Mouse (Mus musculus) kidney, adult 2 months (tissue): ENCODE data around the gene Tssk6.

Source experiments
- CTCF ChIP-seq: fragments of 200-500 bp; conservative IDR thresholded peaks from 2 replicates; pipeline ENCODE4 v1.5.1; 2011; ENCODE audit warnings: low read depth, mild to moderate bottlenecking, control low read depth, low read length, moderate library complexity, mixed read lengths; ENCODE audit not compliant: insufficient read depth, insufficient read length
- POLR2A ChIP-seq: fragments of 200-500 bp; IDR thresholded peaks from one replicate; pipeline ENCODE4 v1.6.1; 2011; ENCODE audit warnings: low read depth, low read length, control low read depth

DNA sequence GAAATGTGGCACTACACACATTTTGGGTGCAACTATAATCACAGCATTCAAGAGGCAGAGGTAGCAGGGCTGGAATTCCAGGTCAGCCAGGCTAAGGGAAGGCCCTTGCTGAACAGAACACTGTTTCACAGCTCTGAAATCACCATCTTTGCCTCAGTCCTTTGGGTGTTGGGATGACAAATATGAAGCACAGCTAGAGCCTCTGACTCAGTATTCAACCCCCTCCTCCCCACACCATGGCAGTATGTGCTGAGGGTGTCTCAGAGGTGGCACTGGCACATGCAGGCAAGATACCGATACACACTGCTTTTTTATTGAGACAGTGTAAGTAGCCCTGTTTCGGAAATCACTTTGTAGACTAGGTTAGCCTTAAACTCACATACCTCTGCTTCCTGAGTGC is 4.3 kb downstream of the Tssk6 start:
- no peak for TF ChIP-seq CTCF
- TF ChIP-seq POLR2A, result no peak
